Mouse (Mus musculus) lung, adult 10 weeks (tissue): ENCODE data around the gene Etv6. TPM values are rescaled to one million over a fixed set of nuclear protein-coding genes. Genes with fewer than 3 reads are reported as not detected.

ENCODE experiments used
- polyA plus RNA-seq: library from polyadenylated mRNA; stranded (reverse); fragments of 350-450 nt; fragmentation: Illumina TruSeq; extraction: RNeasy Lipid Tissue Mini Kit (QIAGEN cat#74804); gene quantifications from one replicate; pipeline ENCODE4 v1.2.3, GENCODE M21; 2014; ENCODE audit warnings: low read depth, low replicate concordance; ENCODE audit not compliant: insufficient read depth

Gene Etv6
- polyA plus RNA-seq: 4.8 TPM

GRCm38 (mm10) chr6:134035490-134036405 lies at the start of gene Etv6:
TSS of gene Etv6 (plus strand) at chr6:134035700.

Other genes starting within 250 kb of the Etv6 start
- gene Kap, start 181.9 kb upstream of the Etv6 start, polyA plus RNA-seq: not detected